Mouse (Mus musculus): ENCODE results near the gene Mroh3. TPM values are rescaled to one million over a fixed set of nuclear protein-coding genes. Genes with fewer than 3 reads are reported as not detected.

Gene Mroh3
- polyA plus RNA-seq, 1 experiment from 2014 or later: not detected

GRCm38 (mm10) chr1:136241801-136242200 is 29.2 kb upstream of the Mroh3 start:
- no peak for ATAC-seq (ENCODE audit: low FRiP score, low read depth)
- H3K4me2 ChIP-seq (replicated peaks): no peak overlapping the region
- no peaks in the 10 kb centered on the region for H3K36me3 ChIP-seq
- H3K9me3 ChIP-seq: no peaks in the 10 kb centered on the region
- H3K27me3 ChIP-seq (replicated peaks): no peaks in the 10 kb centered on the region
- H3K27ac ChIP-seq: no peak overlapping the region
- H3K4me3 ChIP-seq: no peak overlapping the region
- no peaks in the 10 kb centered on the region for H3K4me1 ChIP-seq
- no peak overlapping the region for H3K9ac ChIP-seq
- 91% methylated on average over 7 of the region's 7 CpGs for WGBS

DNA sequence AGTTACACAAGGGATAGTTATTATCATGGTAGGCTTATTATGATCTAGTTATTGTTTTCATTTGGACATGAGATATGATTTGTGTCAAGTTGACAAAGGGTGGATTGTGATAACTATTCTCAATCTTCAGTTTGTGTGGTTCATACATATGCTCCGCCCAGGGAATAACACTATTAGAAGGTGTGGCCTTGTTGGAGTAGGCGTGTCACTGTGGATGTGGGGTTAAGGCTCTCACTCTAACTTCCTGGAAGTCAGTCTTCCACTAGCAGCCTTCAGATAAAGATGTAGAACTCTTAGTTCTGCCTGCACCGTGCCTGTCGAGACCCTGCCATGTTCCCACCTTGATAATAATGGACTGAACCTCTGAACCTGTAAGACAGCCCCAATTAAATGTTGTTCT is 25.9 kb upstream of the Mroh3 start:
- no peak overlapping the region for H3K4me3 ChIP-seq
- ATAC-seq (ENCODE audit: low FRiP score, low read depth): no peak
- no peak overlapping the region for H3K27ac ChIP-seq
- H3K9me3 ChIP-seq: no peaks in the 10 kb centered on the region
- H3K27me3 ChIP-seq (replicated peaks): no peaks in the 10 kb centered on the region
- peaks cover 11% of the 10 kb centered on the region for H3K4me1 ChIP-seq
- no peak overlapping the region for H3K9ac ChIP-seq
- no peaks in the 10 kb centered on the region for H3K36me3 ChIP-seq
- H3K4me2 ChIP-seq (replicated peaks): no peak overlapping the region
- WGBS: 88% methylated on average over 4 of the region's 4 CpGs

DNA sequence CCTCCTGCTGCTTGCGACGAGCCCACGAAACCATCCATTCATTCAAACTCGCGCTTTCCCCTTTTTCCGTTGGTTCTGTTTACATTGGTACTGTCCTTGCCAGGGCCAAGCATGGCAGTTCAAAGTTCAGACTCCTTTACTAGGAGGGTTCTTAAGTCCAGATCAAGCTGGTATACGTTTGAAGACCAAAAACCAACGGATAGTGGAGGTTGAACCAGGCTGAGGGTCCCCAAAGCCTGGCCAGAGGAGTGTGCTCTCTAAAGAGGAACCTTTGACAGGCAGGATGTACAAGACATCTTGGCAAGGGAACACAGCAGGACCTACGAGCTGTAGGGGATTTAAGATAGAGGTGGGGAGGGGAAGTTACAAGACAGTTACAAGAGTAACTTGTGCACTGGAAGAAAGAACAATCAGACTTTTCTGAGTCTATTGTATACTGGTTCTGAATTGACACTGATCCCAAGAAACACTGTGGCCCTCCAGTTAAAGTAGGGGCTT is 22.0 kb upstream of the Mroh3 start:
- Histone ChIP-seq H3K9me3 (no peaks in the 10 kb centered on the region), H3K4me1 (peaks cover 47% of the 10 kb centered on the region), H3K4me3 (peak overlapping the region; percentile 55), H3K27me3 (replicated peaks) (no peaks in the 10 kb centered on the region), H3K9ac (peak overlapping the region; percentile 55), H3K36me3 (no peaks in the 10 kb centered on the region), H3K4me2 (replicated peaks) (peak overlapping the region; percentile 78), H3K27ac (no peak overlapping the region)
- peak; percentile 11; the same call in 1 of the 2 replicates for ATAC-seq (ENCODE audit: low FRiP score, low read depth)
- 1% methylated on average over 9 of the region's 9 CpGs for WGBS

- Histone ChIP-seq H3K4me1 (peaks cover 53% of the 10 kb centered on the region), H3K27me3 (replicated peaks) (no peaks in the 10 kb centered on the region), H3K9me3 (no peaks in the 10 kb centered on the region), H3K4me3 (peak within 1 kb of the TSS; percentile 55), H3K9ac (peak within 1 kb of the TSS; percentile 55), H3K27ac (no peak within 1 kb of the TSS; the same call in 1 of the 2 replicates), H3K4me2 (replicated peaks) (peak within 1 kb of the TSS; percentile 78), H3K36me3 (no peaks in the 10 kb centered on the region)
- under 1% methylated on average over 49 of the region's 51 CpGs for WGBS
- peak; percentile 83 for ATAC-seq (ENCODE audit: low FRiP score, low read depth)
Observed at GRCm38 (mm10) chr1:136233892-136234594, 21.4 kb upstream of the Mroh3 start, which contains the start of gene Inava. TSS of gene Inava (minus strand) at chr1:136234264.

DNA sequence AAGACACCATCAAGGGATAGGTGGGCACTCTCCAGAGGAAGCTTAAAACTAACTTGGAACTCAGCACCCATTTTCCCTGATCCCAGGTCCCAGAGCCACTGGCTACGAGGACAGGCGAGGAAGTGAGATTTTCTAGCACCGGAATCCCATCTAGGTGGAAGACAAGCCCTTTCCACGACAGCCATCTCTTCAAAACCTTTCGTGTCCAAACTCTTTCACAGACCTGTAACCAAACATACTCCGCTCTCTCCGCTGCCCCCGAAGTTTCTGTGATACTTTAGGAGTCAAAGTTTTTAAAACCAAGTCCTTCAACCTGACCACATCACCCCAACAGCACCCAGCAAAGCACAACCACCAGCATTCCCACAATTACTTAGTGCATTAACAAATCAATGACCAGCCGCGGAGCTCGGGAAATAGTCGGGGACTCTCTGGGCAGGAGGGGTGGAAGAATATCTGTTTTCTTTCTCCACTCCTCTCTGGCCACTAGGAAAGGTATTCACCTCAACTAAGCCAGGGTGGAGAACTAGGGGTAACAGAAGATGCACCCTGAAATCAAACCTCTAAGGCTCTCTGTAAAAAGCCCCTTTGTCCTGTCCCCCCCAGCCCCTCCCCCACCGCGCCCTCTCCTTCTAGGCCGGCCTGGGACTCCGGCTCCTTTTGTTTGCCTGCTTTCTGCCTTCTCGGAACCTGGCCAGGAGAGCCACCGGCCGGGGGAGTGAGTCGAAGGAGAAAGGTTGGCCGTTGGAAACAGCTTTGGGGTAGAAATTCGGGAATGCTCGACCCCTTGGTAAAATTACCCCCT is 20.6 kb upstream of the Mroh3 start:
- Histone ChIP-seq H3K9ac (peak overlapping the region; percentile 55), H3K4me1 (peaks cover 61% of the 10 kb centered on the region), H3K4me2 (replicated peaks) (peak overlapping the region; percentile 78), H3K4me3 (peak overlapping the region; percentile 55), H3K27ac (no peak overlapping the region; the same call in 1 of the 2 replicates), H3K27me3 (replicated peaks) (no peaks in the 10 kb centered on the region), H3K36me3 (no peaks in the 10 kb centered on the region), H3K9me3 (no peaks in the 10 kb centered on the region)
- ATAC-seq (ENCODE audit: low FRiP score, low read depth): peak; percentile 2; the same call in 1 of the 2 replicates
- under 1% methylated on average over 23 of the region's 23 CpGs for WGBS

DNA sequence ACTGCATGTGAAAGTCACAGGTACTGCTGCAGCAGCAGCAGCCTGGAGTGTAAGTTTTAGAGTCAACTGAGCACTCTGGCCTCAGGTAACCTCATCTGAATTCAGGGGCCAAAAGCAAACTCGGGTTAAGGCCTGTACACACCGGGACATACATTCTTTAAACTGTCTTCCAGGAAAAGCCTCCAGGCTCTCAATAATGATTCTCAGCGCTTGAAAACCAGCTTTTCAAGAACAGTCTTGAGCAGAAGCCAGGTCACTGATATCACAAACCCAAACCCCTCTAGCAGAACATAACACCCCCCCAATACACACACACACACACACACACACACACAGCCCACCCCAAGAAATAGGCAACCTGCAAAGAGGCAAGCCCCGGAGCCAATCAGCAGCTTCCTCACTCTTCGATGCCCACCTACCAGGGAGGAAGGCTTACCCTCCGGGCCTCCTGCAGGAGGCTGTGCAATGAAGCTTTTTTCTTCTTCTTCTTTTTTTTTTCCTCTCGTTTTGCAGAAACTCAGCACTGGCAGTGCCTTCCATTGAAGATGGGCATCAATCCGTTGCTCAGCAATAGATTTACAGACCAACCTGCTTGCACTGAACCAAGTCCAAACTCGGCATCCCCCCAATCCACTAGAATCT is 19.8 kb upstream of the Mroh3 start:
- ATAC-seq (ENCODE audit: low FRiP score, low read depth): no peak
- Histone ChIP-seq H3K27ac (no peak overlapping the region), H3K9ac (0 out of 2 replicates have a peak overlapping the region, but pooled peaks have one; percentile 55)

DNA sequence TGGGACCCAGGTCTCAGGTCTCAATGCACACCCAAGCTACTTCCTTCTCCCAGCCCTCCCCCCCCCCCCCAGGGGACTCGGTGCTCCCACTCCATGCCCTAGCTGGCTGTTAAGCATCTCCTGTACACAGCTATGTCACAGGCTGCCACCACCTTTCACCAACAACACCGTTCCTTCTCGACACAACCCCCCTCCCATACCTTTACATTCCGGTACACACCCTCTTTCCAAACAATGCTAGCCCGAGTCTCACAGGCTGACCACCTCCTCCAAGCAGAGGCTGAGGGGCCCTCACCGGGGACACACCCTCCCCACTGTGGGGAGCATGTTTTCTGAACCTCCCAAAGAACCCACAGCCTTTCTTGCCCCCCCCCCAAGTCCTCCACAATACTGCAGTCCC is 19.0 kb upstream of the Mroh3 start:
- Histone ChIP-seq H3K4me3 (peak overlapping the region; percentile 29), H3K27ac (no peak overlapping the region), H3K27me3 (replicated peaks) (no peaks in the 10 kb centered on the region), H3K9ac (peak overlapping the region; percentile 29; the same call in 1 of the 2 replicates), H3K4me1 (peaks cover 69% of the 10 kb centered on the region), H3K36me3 (0 out of 2 replicates have a peak, but pooled peaks cover 5% of the 10 kb centered on the region), H3K9me3 (no peaks in the 10 kb centered on the region), H3K4me2 (replicated peaks) (peak overlapping the region; percentile 78)
- no peak for ATAC-seq (ENCODE audit: low FRiP score, low read depth)
- 3% methylated on average over 6 of the region's 6 CpGs for WGBS

More for the DNA sequence above, 19.8 kb upstream of the Mroh3 start:
- Histone ChIP-seq H3K27me3 (replicated peaks) (no peaks in the 10 kb centered on the region), H3K9me3 (no peaks in the 10 kb centered on the region), H3K4me2 (replicated peaks) (peak overlapping the region; percentile 78), H3K36me3 (no peaks in the 10 kb centered on the region), H3K4me3 (peak overlapping the region; percentile 55), H3K4me1 (peaks cover 69% of the 10 kb centered on the region)
- WGBS: 1% methylated on average over 9 of the region's 9 CpGs

DNA sequence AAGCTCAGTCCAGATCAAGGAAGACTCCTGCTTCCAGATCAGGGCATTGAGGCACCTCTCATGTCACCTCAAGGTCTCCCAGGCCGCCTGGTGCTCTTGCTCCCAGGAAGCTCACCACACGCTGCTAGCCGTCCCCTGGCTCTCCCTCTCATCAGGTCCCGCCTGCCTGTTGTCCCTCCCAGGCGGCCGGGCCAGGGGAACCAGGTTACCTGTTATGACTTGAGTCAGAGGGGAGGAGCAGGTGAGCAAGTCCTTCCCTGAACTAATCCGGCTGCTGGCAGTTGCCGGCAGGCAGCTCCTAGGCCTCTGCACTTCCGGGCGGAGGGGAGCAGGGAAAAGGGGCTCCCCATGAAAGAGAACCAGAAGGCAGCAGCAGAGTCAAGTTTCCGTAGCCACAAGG is 17.6 kb upstream of the Mroh3 start:
- peak overlapping the region; percentile 33; the same call in 1 of the 2 replicates for H3K9ac ChIP-seq
- H3K27me3 ChIP-seq (replicated peaks): no peaks in the 10 kb centered on the region
- H3K4me1 ChIP-seq: peaks cover 73% of the 10 kb centered on the region
- H3K9me3 ChIP-seq: no peaks in the 10 kb centered on the region
- H3K4me2 ChIP-seq (replicated peaks): peak overlapping the region; percentile 78
- peaks cover 19% of the 10 kb centered on the region for H3K36me3 ChIP-seq
- no peak for ATAC-seq (ENCODE audit: low FRiP score, low read depth)
- H3K4me3 ChIP-seq: no peak overlapping the region
- WGBS: 24% methylated on average over 11 of the region's 11 CpGs
- H3K27ac ChIP-seq: no peak overlapping the region

DNA sequence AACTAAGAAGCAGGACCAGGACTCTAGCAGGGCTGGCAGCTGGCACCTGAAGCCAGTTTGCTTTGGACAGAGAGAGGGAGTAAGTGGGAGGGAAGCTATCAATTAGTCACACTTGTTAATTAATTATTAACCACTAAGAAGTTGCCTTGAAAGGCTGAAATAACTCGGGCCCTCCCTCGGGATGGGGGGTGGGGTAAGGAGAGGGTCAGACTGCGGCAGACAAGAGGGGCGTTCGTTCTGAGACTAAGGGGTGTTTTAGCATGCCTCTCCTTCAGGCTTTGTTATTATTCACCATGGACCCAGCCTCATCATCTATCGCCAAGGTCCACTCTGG is 16.4 kb upstream of the Mroh3 start:
- no peaks in the 10 kb centered on the region for H3K27me3 ChIP-seq (replicated peaks)
- 3% methylated on average over 6 of the region's 6 CpGs for WGBS
- H3K4me1 ChIP-seq: peaks cover 66% of the 10 kb centered on the region
- peaks cover 29% of the 10 kb centered on the region for H3K36me3 ChIP-seq
- peak; percentile 51; the same call in 1 of the 2 replicates for ATAC-seq (ENCODE audit: low FRiP score, low read depth)
- peak overlapping the region; percentile 78 for H3K4me2 ChIP-seq (replicated peaks)
- no peak overlapping the region for H3K4me3 ChIP-seq
- H3K9ac ChIP-seq: 0 out of 2 replicates have a peak overlapping the region, but pooled peaks have one; percentile 2
- no peak overlapping the region for H3K27ac ChIP-seq
- no peaks in the 10 kb centered on the region for H3K9me3 ChIP-seq

DNA sequence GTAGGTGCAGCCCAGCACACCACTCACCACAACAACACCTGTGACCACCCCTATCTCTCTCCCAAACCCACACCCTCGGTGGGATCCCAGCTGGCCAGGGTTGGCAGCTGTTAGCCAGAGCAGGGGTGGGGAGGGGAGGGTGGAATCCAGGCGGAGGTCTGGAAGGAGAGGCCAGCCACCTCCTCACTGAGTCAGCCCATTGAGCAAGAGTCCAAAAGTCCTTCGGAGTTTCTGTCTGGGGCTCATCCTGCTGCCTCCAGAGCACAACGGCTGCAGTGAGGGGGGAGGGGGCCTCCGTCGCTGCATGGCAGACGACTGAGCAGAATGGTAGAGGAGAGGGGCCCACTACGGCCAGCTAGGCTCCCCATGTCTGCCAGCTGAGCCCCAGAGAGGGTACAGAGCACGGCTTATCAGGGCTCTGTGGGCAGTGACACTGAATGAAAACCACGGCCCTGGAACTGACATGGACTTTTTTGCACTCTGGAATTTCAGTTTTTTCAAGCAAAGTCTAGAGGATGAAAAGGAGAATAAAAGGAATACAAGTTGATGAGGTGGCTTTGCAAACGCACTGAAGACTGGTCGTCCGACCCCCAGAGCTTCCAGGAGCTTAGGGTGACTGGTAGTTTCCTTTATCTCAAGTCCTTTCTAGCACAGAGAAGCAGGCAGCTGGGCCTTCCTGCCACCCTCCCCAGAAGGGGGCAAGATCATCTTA is 15.9 kb upstream of the Mroh3 start:
- WGBS: 7% methylated on average over 13 of the region's 13 CpGs
- peaks cover 34% of the 10 kb centered on the region for H3K36me3 ChIP-seq
- 0 out of 2 replicates have a peak overlapping the region, but pooled peaks have one; percentile 2 for H3K9ac ChIP-seq
- H3K27ac ChIP-seq: no peak overlapping the region
- peaks cover 62% of the 10 kb centered on the region for H3K4me1 ChIP-seq
- no peak overlapping the region for H3K4me3 ChIP-seq
- peak; percentile 34 for ATAC-seq (ENCODE audit: low FRiP score, low read depth)
- no peaks in the 10 kb centered on the region for H3K9me3 ChIP-seq
- no peaks in the 10 kb centered on the region for H3K27me3 ChIP-seq (replicated peaks)
- peak overlapping the region; percentile 78 for H3K4me2 ChIP-seq (replicated peaks)

DNA sequence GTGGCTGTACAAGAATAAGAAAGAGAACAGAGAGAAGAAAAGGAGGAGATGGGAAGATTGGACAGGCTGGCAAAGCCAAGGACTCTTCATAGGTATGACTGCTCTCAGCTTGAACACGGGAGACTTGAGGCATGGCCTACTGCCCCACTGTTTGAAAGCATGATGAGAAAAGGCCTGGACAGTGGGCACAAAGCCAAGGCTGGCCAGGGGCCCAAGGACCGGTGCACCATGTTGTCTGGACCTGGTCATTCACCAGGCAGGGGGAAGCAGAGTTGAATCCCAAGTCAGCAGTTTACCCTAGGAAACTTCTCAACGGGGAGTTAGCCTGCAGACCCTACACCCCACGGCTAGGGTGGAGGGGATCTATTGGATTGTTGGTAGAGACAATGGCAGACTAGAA is 15.2 kb upstream of the Mroh3 start:
- peaks cover 58% of the 10 kb centered on the region for H3K4me1 ChIP-seq
- no peak overlapping the region for H3K9ac ChIP-seq
- H3K36me3 ChIP-seq: peaks cover 34% of the 10 kb centered on the region
- H3K4me3 ChIP-seq: no peak overlapping the region
- no peaks in the 10 kb centered on the region for H3K27me3 ChIP-seq (replicated peaks)
- H3K9me3 ChIP-seq: no peaks in the 10 kb centered on the region
- 67% methylated on average over 4 of the region's 4 CpGs for WGBS
- 0 out of 2 replicates have a peak, but pooled peaks have one; percentile 1 for ATAC-seq (ENCODE audit: low FRiP score, low read depth)
- H3K4me2 ChIP-seq (replicated peaks): peak overlapping the region; percentile 78
- H3K27ac ChIP-seq: no peak overlapping the region

All from neural tube, embryonic 12.5 days (tissue).